Mouse (Mus musculus) hindbrain, postnatal 0 days (tissue): Measurements from ENCODE around the gene Celf5. TPM values are rescaled to one million over a fixed set of nuclear protein-coding genes. Genes with fewer than 3 reads are reported as not detected.
A peak's percentile ranks its signal among the peaks of the same experiment; 100 is the strongest.

ENCODE experiments used
- ATAC-seq: fragments of 200-750 bp; cut with Nextera tagmentation; 2 replicates; pipeline ENCODE4 v1.8.0; 2017; ENCODE audit warnings: mild to moderate bottlenecking, moderate TSS enrichment, moderate library complexity
- DNase-seq: peaks from one replicate; pipeline ENCODE4 v3.0.0-alpha.2; 2015; ENCODE audit warnings: low spot score
- H3K27ac ChIP-seq: fragments of 300-500 bp; sonication (generic); 2 replicates; pipeline ENCODE4 v1.5.1; 2014; ENCODE audit warnings: mild to moderate bottlenecking
- H3K27me3 ChIP-seq: fragments of 300-500 bp; sonication (generic); 2 replicates; pipeline ENCODE4 v1.6.1; 2014; ENCODE audit warnings: low read length, mixed read lengths; ENCODE audit not compliant: insufficient read depth
- H3K36me3 ChIP-seq: fragments of 300-500 bp; sonication (generic); 2 replicates; pipeline ENCODE4 v1.6.1; 2014; ENCODE audit warnings: low read length, mixed read lengths; ENCODE audit not compliant: insufficient read depth
- H3K4me1 ChIP-seq: fragments of 300-500 bp; sonication (generic); 2 replicates; pipeline ENCODE4 v1.6.1; 2014; ENCODE audit warnings: antibody characterized with exemption, low read length, mixed read lengths; ENCODE audit not compliant: insufficient read depth
- H3K4me2 ChIP-seq: fragments of 300-500 bp; sonication (generic); 2 replicates; pipeline ENCODE4 v1.6.1; 2014; ENCODE audit warnings: low read depth, mild to moderate bottlenecking, low read length, moderate library complexity, mixed read lengths
- H3K4me3 ChIP-seq: fragments of 300-500 bp; sonication (generic); 2 replicates; pipeline ENCODE4 v1.5.1; 2014; ENCODE audit warnings: low read length
- H3K9ac ChIP-seq: fragments of 300-500 bp; sonication (generic); replicated peaks from 2 replicates; pipeline ENCODE4 v1.6.1; 2014; ENCODE audit warnings: mild to moderate bottlenecking, low read length, moderate library complexity, mixed read lengths
- H3K9me3 ChIP-seq: fragments of 300-500 bp; sonication (generic); 2 replicates; pipeline ENCODE4 v1.6.1; 2016; ENCODE audit warnings: low read length, mixed read lengths
- CTCF ChIP-seq: IDR thresholded peaks from 2 replicates; pipeline ENCODE4 v1.5.1; 2016; ENCODE audit warnings: antibody characterized with exemption, control low read depth, low read depth
- WGBS: fragments of 180-500 bp; shearing (Covaris S2); extraction: QIAGEN DNeasy Blood & Tissue Kit; methylation state at CpG from one replicate; pipeline ENCODE4 v1.1.7; 2014; 5-methylcytosine and 5-hydroxymethylcytosine counted together
- polyA plus RNA-seq: library from polyadenylated mRNA; unstranded; fragments of >200 nt; fragmentation: Nextera tagmentation; extraction: Ambion mirVana; gene quantifications from 2 replicates; pipeline ENCODE4 v1.2.1, GENCODE M21; 2015
- total RNA-seq: library from RNA; depleted of rRNA; stranded (reverse); fragments of >200 nt; gene quantifications from 2 replicates; pipeline ENCODE4 v1.2.3, GENCODE M21; 2014

Gene Celf5
- total and polyA plus RNA-seq, 2 experiments from 2014 or later: 43.2 to 93.9 TPM

GRCm38 (mm10) chr10:81481605-81482532 lies 640 bp downstream of the Celf5 start:
- H3K9ac ChIP-seq: peak overlapping the region; percentile 83
- H3K9me3 ChIP-seq: no peaks in the 10 kb centered on the region
- no peaks in the 10 kb centered on the region for H3K27me3 ChIP-seq
- no peak for TF ChIP-seq CTCF
- DNase-seq (peak; percentile 54), ATAC-seq (peak; percentile 25; the same call in 1 of the 2 replicates)
- WGBS: under 1% methylated on average over 34 of the region's 35 CpGs
- H3K4me3 ChIP-seq: peak overlapping the region; percentile 62
- H3K4me2 ChIP-seq: peak overlapping the region; percentile 66
- H3K4me1 ChIP-seq: 0 out of 2 replicates have a peak, but pooled peaks cover 5% of the 10 kb centered on the region
- H3K27ac ChIP-seq: peak overlapping the region; percentile 85
- H3K36me3 ChIP-seq: peaks cover under 1% of the 10 kb centered on the region; the same call in 1 of the 2 replicates

GRCm38 (mm10) chr10:81474461-81474860 lies 8.0 kb downstream of the Celf5 start:
- no peak for TF ChIP-seq CTCF
- WGBS: 89% methylated on average over 10 of the region's 10 CpGs
- DNase-seq: no peak
- no peak for ATAC-seq
- Histone ChIP-seq H3K4me1 (peaks cover 8% of the 10 kb centered on the region), H3K36me3 (no peaks in the 10 kb centered on the region), H3K9ac (no peak overlapping the region), H3K9me3 (no peaks in the 10 kb centered on the region), H3K27ac (no peak overlapping the region), H3K4me2 (no peak overlapping the region), H3K4me3 (no peak overlapping the region), H3K27me3 (0 out of 2 replicates have a peak, but pooled peaks cover 3% of the 10 kb centered on the region)

- Histone ChIP-seq H3K9ac (peak overlapping the region; percentile 46; the same call in 1 of the 2 replicates), H3K27me3 (0 out of 2 replicates have a peak, but pooled peaks cover 3% of the 10 kb centered on the region), H3K27ac (peak overlapping the region; percentile 75), H3K4me2 (peak overlapping the region; percentile 69), H3K36me3 (no peaks in the 10 kb centered on the region), H3K9me3 (no peaks in the 10 kb centered on the region), H3K4me1 (peaks cover 8% of the 10 kb centered on the region), H3K4me3 (peak overlapping the region; percentile 38)
- DNase-seq (peak; percentile 94), ATAC-seq (peak; percentile 74)
- under 1% methylated on average over 20 of the region's 22 CpGs for WGBS
- no peak for TF ChIP-seq CTCF
Observed at GRCm38 (mm10) chr10:81473003-81473451, 9.5 kb downstream of the Celf5 start.

- peak; percentile 25 for DNase-seq
- H3K27me3 ChIP-seq: 0 out of 2 replicates have a peak, but pooled peaks cover 3% of the 10 kb centered on the region
- peaks cover 8% of the 10 kb centered on the region for H3K4me1 ChIP-seq
- H3K4me3 ChIP-seq: peak overlapping the region; percentile 38
- H3K9me3 ChIP-seq: no peaks in the 10 kb centered on the region
- peak; percentile 43 for ATAC-seq
- peak overlapping the region; percentile 46; the same call in 1 of the 2 replicates for H3K9ac ChIP-seq
- peak overlapping the region; percentile 75 for H3K27ac ChIP-seq
- peaks cover 2% of the 10 kb centered on the region; the same call in 1 of the 2 replicates for H3K36me3 ChIP-seq
- no peak for TF ChIP-seq CTCF
- WGBS: 4% methylated on average over 14 of the region's 18 CpGs
- H3K4me2 ChIP-seq: peak overlapping the region; percentile 69
Observed at GRCm38 (mm10) chr10:81472403-81473002, 10.0 kb downstream of the Celf5 start.

- no peak for ATAC-seq
- Histone ChIP-seq H3K4me2 (no peak overlapping the region), H3K36me3 (peaks cover 12% of the 10 kb centered on the region; the same call in 1 of the 2 replicates)
Observed at GRCm38 (mm10) chr10:81470454-81470853, 12.1 kb downstream of the Celf5 start.

GRCm38 (mm10) chr10:81469253-81469652 lies 13.3 kb downstream of the Celf5 start:
- H3K27me3 ChIP-seq: no peaks in the 10 kb centered on the region
- H3K9me3 ChIP-seq: no peaks in the 10 kb centered on the region
- peaks cover 8% of the 10 kb centered on the region for H3K4me1 ChIP-seq
- ATAC-seq: no peak
- peaks cover 12% of the 10 kb centered on the region; the same call in 1 of the 2 replicates for H3K36me3 ChIP-seq
- H3K27ac ChIP-seq: no peak overlapping the region
- H3K9ac ChIP-seq: no peak overlapping the region
- no peak for TF ChIP-seq CTCF
- no peak overlapping the region for H3K4me2 ChIP-seq
- DNase-seq: no peak
- H3K4me3 ChIP-seq: no peak overlapping the region
- WGBS: 72% methylated on average over 5 of the region's 5 CpGs

More at GRCm38 (mm10) chr10:81470454-81470853, 12.1 kb downstream of the Celf5 start:
- no peak for TF ChIP-seq CTCF
- H3K9me3 ChIP-seq: no peaks in the 10 kb centered on the region
- H3K27ac ChIP-seq: no peak overlapping the region
- DNase-seq: no peak
- no peak overlapping the region for H3K4me3 ChIP-seq
- no peaks in the 10 kb centered on the region for H3K27me3 ChIP-seq
- H3K4me1 ChIP-seq: peaks cover 8% of the 10 kb centered on the region
- H3K9ac ChIP-seq: no peak overlapping the region
- WGBS: 58% methylated on average over 18 of the region's 18 CpGs
